Mouse (Mus musculus) heart, adult 2 months (tissue): ENCODE measurements around the gene AC141477.1. TPM values are rescaled to one million over a fixed set of nuclear protein-coding genes. Genes with fewer than 3 reads are reported as not detected.
A peak's percentile ranks its signal among the peaks of the same experiment; 100 is the strongest.

Experiments used
- DNase-seq, 2 experiments: peaks; one replicate each; pipeline ENCODE4 v3.0.0; 2021
- H3K27ac ChIP-seq: fragments of 200-600 bp; 2 replicates; pipeline ENCODE4 v1.8.1; 2022
- H3K27me3 ChIP-seq: fragments of 200-500 bp; 2 replicates; pipeline ENCODE4 v1.6.1; 2012; ENCODE audit warnings: mild to moderate bottlenecking, low read length, inconsistent platforms, mixed read lengths; ENCODE audit not compliant: control insufficient read depth, insufficient read depth
- H3K36me3 ChIP-seq: fragments of 200-500 bp; 2 replicates; pipeline ENCODE4 v1.6.1; 2012; ENCODE audit warnings: low read length, inconsistent platforms; ENCODE audit not compliant: control insufficient read depth, insufficient read depth
- H3K4me1 ChIP-seq: fragments of 200-500 bp; 2 replicates; pipeline ENCODE4 v1.6.1; 2011; ENCODE audit warnings: low read length; ENCODE audit not compliant: control insufficient read depth, insufficient read depth
- H3K4me3 ChIP-seq: fragments of 200-600 bp; 2 replicates; pipeline ENCODE4 v1.8.1; 2022
- H3K79me2 ChIP-seq: fragments of 200-500 bp; replicated peaks from 2 replicates; pipeline ENCODE4 v1.6.1; 2012; ENCODE audit warnings: mild to moderate bottlenecking, inconsistent platforms, low read length, moderate library complexity, mixed read lengths; ENCODE audit not compliant: control insufficient read depth, insufficient read depth
- H3K9ac ChIP-seq: fragments of 200-500 bp; 2 replicates; pipeline ENCODE4 v1.6.1; 2012; ENCODE audit warnings: low read depth, mild to moderate bottlenecking, control low read depth, inconsistent platforms, low read length, mixed read lengths
- CTCF ChIP-seq: fragments of 200-600 bp; IDR thresholded peaks from 2 replicates; pipeline ENCODE4 v1.8.1; 2022; ENCODE audit warnings: antibody characterized with exemption, mild to moderate bottlenecking, moderate library complexity
- EP300 ChIP-seq: fragments of 200-500 bp; IDR thresholded peaks from 2 replicates; pipeline ENCODE4 v1.6.1; 2011; ENCODE audit warnings: low read depth, low read length, control low read depth; ENCODE audit not compliant: insufficient read depth
- POLR2A ChIP-seq: fragments of 200-500 bp; IDR thresholded peaks from 2 replicates; pipeline ENCODE4 v1.6.1; 2011; ENCODE audit warnings: mild to moderate bottlenecking, low read depth, low read length, control low read depth; ENCODE audit not compliant: insufficient read depth
- WGBS: fragments of 180-500 bp; shearing (Covaris S2); methylation state at CpG from one replicate; pipeline ENCODE4 v1.1.7; 2018; 5-methylcytosine and 5-hydroxymethylcytosine counted together
- intact Hi-C: fragments of 180-260 bp; cut with DNase I; formaldehyde crosslinking; loops from one replicate; pipeline ENCODE4 v1.15.1; 2025
- polyA plus RNA-seq: library from polyadenylated mRNA; depleted of rRNA; stranded (reverse); fragments of >200 nt; gene quantifications from 2 replicates; pipeline ENCODE4 v1.2.3, GENCODE M21; 2012; rRNA removed
- total RNA-seq, 2 experiments: library from RNA; stranded (reverse); gene quantifications; 2 replicates each; pipeline ENCODE4 v1.2.3; 2021

AC141477.1 gene
- total and polyA plus RNA-seq, 3 experiments, result not detected

- no peak overlapping the region for H3K9ac ChIP-seq
- no peak overlapping the region for H3K4me3 ChIP-seq
- no peaks in the 10 kb centered on the region for H3K79me2 ChIP-seq
- no peak overlapping the region for H3K27ac ChIP-seq
- intact Hi-C loops, result no loop called here
- 87% methylated on average over 9 of the region's 9 CpGs for WGBS
- no peak for DNase-seq
- H3K4me1 ChIP-seq, result no peaks in the 10 kb centered on the region
- no peaks in the 10 kb centered on the region for H3K27me3 ChIP-seq
- H3K36me3 ChIP-seq, result no peaks in the 10 kb centered on the region
- TF ChIP-seq CTCF, result peak; percentile 73
- no peak for TF ChIP-seq POLR2A
These were observed 48.5 kb downstream of the AC141477.1 start for GRCm38 (mm10) chr10:76391786-76392185.

- no peak for DNase-seq
- Histone ChIP-seq H3K27ac (no peak overlapping the region), H3K36me3 (no peaks in the 10 kb centered on the region), H3K4me3 (no peak overlapping the region), H3K27me3 (no peaks in the 10 kb centered on the region), H3K9ac (no peak overlapping the region), H3K4me1 (no peaks in the 10 kb centered on the region), H3K79me2 (no peaks in the 10 kb centered on the region)
- no peak for TF ChIP-seq EP300
- no peak for TF ChIP-seq CTCF
- no peak for TF ChIP-seq POLR2A
- WGBS, result 85% methylated on average over 9 of the region's 9 CpGs
- intact Hi-C loops, result no loop called here
These were observed 49.1 kb downstream of the AC141477.1 start for GRCm38 (mm10) chr10:76391166-76391565.

Other genes starting within 250 kb of the AC141477.1 start
- gene Prmt2, start 202.6 kb downstream of the AC141477.1 start, total RNA-seq, result 10 to 100 TPM in 1 of 2 experiments, 1 to 10 TPM in 1; 7.9 to 11.1 TPM
- gene Prmt2, start 202.6 kb downstream of the AC141477.1 start, polyA plus RNA-seq, result 23.0 and 28.7 TPM in 2 replicates
- gene S100b, start 186.6 kb downstream of the AC141477.1 start, total RNA-seq, result 1 to 10 TPM; 1.4 to 1.5 TPM
- gene S100b, start 186.6 kb downstream of the AC141477.1 start, polyA plus RNA-seq, result 3.6 and 3.7 TPM in 2 replicates
- 1 to 10 TPM; 8.4 to 9.2 TPM for gene Dip2a, start 95.2 kb downstream of the AC141477.1 start, total RNA-seq
- gene Dip2a, start 95.2 kb downstream of the AC141477.1 start, polyA plus RNA-seq, result 7.5 and 9.9 TPM in 2 replicates
- gene Pcnt, start 2.3 kb upstream of the AC141477.1 start, total RNA-seq, result 10 to 100 TPM; 42.2 to 56.7 TPM
- gene Pcnt, start 2.3 kb upstream of the AC141477.1 start, polyA plus RNA-seq, result 27.4 and 43.0 TPM in 2 replicates
- gene 2610028H24Rik, start 8.6 kb upstream of the AC141477.1 start, total RNA-seq, result under 1 TPM in 1 of 2 experiments, not detected in 1; 0.20 TPM
- 0.47 and 1.8 TPM in 2 replicates for gene 2610028H24Rik, start 8.6 kb upstream of the AC141477.1 start, polyA plus RNA-seq
- 10 to 100 TPM; 21.4 to 24.9 TPM for gene Mcm3ap, start 28.5 kb upstream of the AC141477.1 start, total RNA-seq
- gene Mcm3ap, start 28.5 kb upstream of the AC141477.1 start, polyA plus RNA-seq, result 14.7 and 25.3 TPM in 2 replicates
- gene Ybey, start 28.7 kb upstream of the AC141477.1 start, total RNA-seq, result 1 to 10 TPM; 3.5 to 3.7 TPM
- 2.2 and 3.7 TPM in 2 replicates for gene Ybey, start 28.7 kb upstream of the AC141477.1 start, polyA plus RNA-seq
- 1 to 10 TPM; 6.6 to 7.5 TPM for gene Lss, start 91.1 kb upstream of the AC141477.1 start, total RNA-seq
- gene Lss, start 91.1 kb upstream of the AC141477.1 start, polyA plus RNA-seq, result 4.7 and 6.1 TPM in 2 replicates
- gene Spatc1l, start 121.8 kb upstream of the AC141477.1 start, total RNA-seq, result not detected
- gene Spatc1l, start 121.8 kb upstream of the AC141477.1 start, polyA plus RNA-seq, result 0.10 and 0.12 TPM in 2 replicates
- gene Ftcd, start 135.2 kb upstream of the AC141477.1 start, total RNA-seq, result not detected
- gene Ftcd, start 135.2 kb upstream of the AC141477.1 start, polyA plus RNA-seq, result 0.12 TPM in 1 of 2 replicates, not detected in the other
- 10 to 100 TPM; 36.0 to 65.5 TPM for gene Col6a2, start 183.2 kb upstream of the AC141477.1 start, total RNA-seq
- 70.2 and 89.7 TPM in 2 replicates for gene Col6a2, start 183.2 kb upstream of the AC141477.1 start, polyA plus RNA-seq